Mouse (Mus musculus) spleen, adult 2 months (tissue): ENCODE measurements around the gene Hmcn1. TPM values are rescaled to one million over a fixed set of nuclear protein-coding genes. Genes with fewer than 3 reads are reported as not detected.

Experiments used
- DNase-seq, 2 experiments: peaks; one replicate each; pipeline versions ENCODE4 v3.0.0 to v3.0.0-alpha.2; 2012 to 2021; ENCODE audit warnings: low spot score in 2 of 2, low read depth in 1 of 2
- H3K27ac ChIP-seq: fragments of 200-500 bp; 2 replicates; pipeline ENCODE4 v1.5.1; 2012; ENCODE audit warnings: low read length, inconsistent platforms; ENCODE audit not compliant: insufficient read depth
- H3K27me3 ChIP-seq: fragments of 200-500 bp; 2 replicates; pipeline ENCODE4 v1.6.1; 2012; ENCODE audit warnings: mild to moderate bottlenecking, moderate library complexity, low read length, inconsistent platforms; ENCODE audit not compliant: control insufficient read depth, insufficient read depth
- H3K36me3 ChIP-seq: fragments of 200-500 bp; 2 replicates; pipeline ENCODE4 v1.6.1; 2012; ENCODE audit warnings: mild to moderate bottlenecking, low read length, inconsistent platforms; ENCODE audit not compliant: control insufficient read depth, insufficient read depth
- H3K4me1 ChIP-seq: fragments of 200-500 bp; 2 replicates; pipeline ENCODE4 v1.6.1; 2011; ENCODE audit warnings: inconsistent platforms; ENCODE audit not compliant: control insufficient read depth, insufficient read depth, insufficient read length
- H3K4me3 ChIP-seq: fragments of 200-500 bp; 2 replicates; pipeline ENCODE4 v1.5.1; 2011; ENCODE audit warnings: mild to moderate bottlenecking, inconsistent platforms; ENCODE audit not compliant: insufficient read depth, insufficient read length; ENCODE audit errors: extremely low read depth
- CTCF ChIP-seq: fragments of 200-500 bp; IDR thresholded peaks from 2 replicates; pipeline ENCODE4 v1.5.1; 2011; ENCODE audit warnings: mild to moderate bottlenecking, inconsistent platforms; ENCODE audit not compliant: insufficient read depth, insufficient read length, insufficient replicate concordance; ENCODE audit errors: extremely low read depth
- POLR2A ChIP-seq: fragments of 200-500 bp; IDR thresholded peaks from 2 replicates; pipeline ENCODE4 v1.6.1; 2011; ENCODE audit warnings: low read depth, low read length, inconsistent platforms
- WGBS: fragments of 180-500 bp; shearing (Covaris S2); methylation state at CpG from one replicate; pipeline ENCODE4 v1.1.7; 2018; 5-methylcytosine and 5-hydroxymethylcytosine counted together
- polyA plus RNA-seq: library from polyadenylated mRNA; depleted of rRNA; stranded (reverse); fragments of >200 nt; gene quantifications from 2 replicates; pipeline ENCODE4 v1.2.3, GENCODE M21; 2012

The Hmcn1 gene
- polyA plus RNA-seq, 1 experiment: 12.1 TPM

- no peaks in the 10 kb centered on the region for H3K27me3 ChIP-seq
- H3K27ac ChIP-seq: no peak overlapping the region
- WGBS: 87% methylated on average over 3 of the region's 3 CpGs
- TF ChIP-seq POLR2A (no peak), CTCF (no peak)
- H3K4me3 ChIP-seq: no peak overlapping the region
- H3K4me1 ChIP-seq: no peaks in the 10 kb centered on the region
- no peak for DNase-seq
- no peaks in the 10 kb centered on the region for H3K36me3 ChIP-seq
Measured at GRCm38 (mm10) chr1:150806864-150807263, 186.4 kb downstream of the Hmcn1 start.

GRCm38 (mm10) chr1:150805466-150805865, 187.8 kb downstream of the Hmcn1 start:
- 88% methylated on average over 2 of the region's 2 CpGs for WGBS
- H3K4me3 ChIP-seq: no peak overlapping the region
- TF ChIP-seq CTCF (no peak), POLR2A (no peak)
- no peak for DNase-seq
- no peaks in the 10 kb centered on the region for H3K36me3 ChIP-seq
- H3K27me3 ChIP-seq: no peaks in the 10 kb centered on the region
- H3K4me1 ChIP-seq: no peaks in the 10 kb centered on the region
- no peak overlapping the region for H3K27ac ChIP-seq

- H3K36me3 ChIP-seq: no peaks in the 10 kb centered on the region
- WGBS: 87% methylated on average over 9 of the region's 9 CpGs
- TF ChIP-seq CTCF: no peak
- no peak for TF ChIP-seq POLR2A
- no peaks in the 10 kb centered on the region for H3K4me1 ChIP-seq
- no peak for DNase-seq
- no peak overlapping the region for H3K27ac ChIP-seq
- H3K27me3 ChIP-seq: no peaks in the 10 kb centered on the region
- no peak overlapping the region for H3K4me3 ChIP-seq
Measured at GRCm38 (mm10) chr1:150804235-150805099, 188.8 kb downstream of the Hmcn1 start.

GRCm38 (mm10) chr1:150802642-150803041, 190.6 kb downstream of the Hmcn1 start:
- TF ChIP-seq POLR2A (no peak), CTCF (no peak)
- 89% methylated on average over 12 of the region's 12 CpGs for WGBS

GRCm38 (mm10) chr1:150800611-150801263, 192.5 kb downstream of the Hmcn1 start:
- Histone ChIP-seq H3K27ac (peak overlapping the region; percentile 15; the same call in 1 of the 2 replicates), H3K27me3 (no peaks in the 10 kb centered on the region), H3K4me3 (no peak overlapping the region), H3K36me3 (no peaks in the 10 kb centered on the region), H3K4me1 (no peaks in the 10 kb centered on the region)
- WGBS: 84% methylated on average over 8 of the region's 8 CpGs
- TF ChIP-seq POLR2A (no peak), CTCF (no peak)
- no peak for DNase-seq

More at GRCm38 (mm10) chr1:150802642-150803041, 190.6 kb downstream of the Hmcn1 start:
- Histone ChIP-seq H3K27ac (no peak overlapping the region), H3K36me3 (no peaks in the 10 kb centered on the region), H3K27me3 (no peaks in the 10 kb centered on the region), H3K4me1 (no peaks in the 10 kb centered on the region), H3K4me3 (no peak overlapping the region)
- DNase-seq: no peak

GRCm38 (mm10) chr1:150798651-150799050, 194.6 kb downstream of the Hmcn1 start:
- Histone ChIP-seq H3K4me1 (no peaks in the 10 kb centered on the region), H3K36me3 (no peaks in the 10 kb centered on the region), H3K27ac (no peak overlapping the region), H3K27me3 (no peaks in the 10 kb centered on the region), H3K4me3 (no peak overlapping the region)
- WGBS: 90% methylated on average over 5 of the region's 5 CpGs
- TF ChIP-seq POLR2A (no peak), CTCF (no peak)
- DNase-seq: no peak
